Mouse (Mus musculus): ENCODE measurements at regions not wholly inside any gene's neighbourhood (a gene's known extent, or its start where the extent isn't known, plus 50 kb on each side); places are given as distances from the start of the nearest gene placed in this dataset.

DNA sequence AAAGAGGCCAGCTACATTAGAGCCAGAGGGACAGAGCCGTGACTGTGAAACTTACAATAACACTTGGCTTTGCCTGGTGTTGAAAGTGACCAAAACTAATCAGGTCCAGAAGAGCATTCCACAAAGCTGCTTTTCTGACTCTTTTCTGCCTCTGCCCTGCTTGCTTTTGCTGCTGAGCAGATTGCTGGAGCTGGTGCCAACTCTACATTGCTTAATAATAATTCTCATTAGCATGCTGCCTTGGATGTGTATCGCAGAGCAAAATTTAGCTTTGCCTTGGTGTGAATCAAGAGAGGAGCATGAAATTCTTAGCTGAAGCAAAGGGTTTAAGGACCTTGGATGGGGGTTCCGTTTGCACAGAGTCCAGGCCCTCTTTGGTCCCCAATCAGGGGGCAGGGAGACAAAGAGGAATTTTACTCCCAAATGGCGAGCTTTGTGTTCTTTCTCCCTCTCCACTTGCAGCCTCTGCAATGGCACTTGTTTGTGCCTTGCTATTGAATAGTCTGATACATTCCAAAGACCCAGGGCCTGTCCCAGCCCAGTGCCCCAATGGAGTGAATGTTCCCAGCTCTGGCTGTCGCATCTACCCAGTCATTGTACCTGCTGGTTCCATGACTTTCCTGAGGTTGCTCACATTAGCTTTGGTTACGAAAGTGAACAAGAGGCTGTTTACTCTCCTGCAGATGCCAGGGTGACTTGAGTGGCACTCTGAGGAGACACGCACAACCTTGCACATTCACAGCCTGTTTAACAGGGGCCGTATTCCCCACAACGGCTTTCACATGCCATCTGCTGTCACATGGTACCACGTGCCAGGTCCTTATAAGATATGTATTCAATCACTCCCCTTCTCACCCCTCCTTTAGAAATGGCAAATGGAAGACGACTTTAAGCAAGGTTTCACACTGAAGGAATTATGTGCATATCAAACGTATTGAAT is 76.9 kb upstream of the Rfx3 start:
- no peak for TF ChIP-seq ZC3H11A (IDR thresholded peaks at IDR 0.05; ENCODE audit: low read depth, low read length)
- no peak for TF ChIP-seq CTCF (conservative IDR thresholded peaks at IDR 0.05 in 1 of 2, IDR thresholded peaks at IDR 0.05 in 1 of 2; ENCODE audit: low read depth in 2 of 2, low read length in 2 of 2)
- no peak for TF ChIP-seq USF1 (IDR thresholded peaks at IDR 0.05; ENCODE audit: low read depth, low read length)
- no peak for TF ChIP-seq ZMIZ1 (IDR thresholded peaks at IDR 0.05; ENCODE audit: low read depth, low read length)
- no peak for TF ChIP-seq BHLHE40 (IDR thresholded peaks at IDR 0.05; ENCODE audit: low read depth, low read length)
- no peak for TF ChIP-seq POLR2A (IDR thresholded peaks at IDR 0.05; ENCODE audit: low read depth, low read length)
- no peak for TF ChIP-seq E2F4 (IDR thresholded peaks at IDR 0.05; ENCODE audit: insufficient replicate concordance, low read depth, low read length)
- TF ChIP-seq MAX (IDR thresholded peaks at IDR 0.05; ENCODE audit: low read length): no peak
- TF ChIP-seq EP300 (IDR thresholded peaks at IDR 0.05; ENCODE audit: low read length): no peak
- TF ChIP-seq ETS1 (conservative IDR thresholded peaks at IDR 0.05; ENCODE audit: low read depth, low read length): no peak
- no peak for TF ChIP-seq UBTF (IDR thresholded peaks at IDR 0.05; ENCODE audit: low read depth, low read length)

Data from CH12.LX (cell line).